Mouse (Mus musculus): ENCODE data around the gene Prdm10. TPM values are rescaled to one million over a fixed set of nuclear protein-coding genes. Genes with fewer than 3 reads are reported as not detected.

Gene Prdm10
- polyA plus RNA-seq, 1 experiment: 9.3 TPM

- Histone ChIP-seq H3K27me3 (ENCODE audit: control insufficient read depth, insufficient read depth, low read length) (no peaks in the 10 kb centered on the region), H3K36me3 (ENCODE audit: control insufficient read depth, insufficient read depth, low read length) (no peaks in the 10 kb centered on the region), H3K27ac (ENCODE audit: insufficient read depth, low read depth, low read length) (no peak overlapping the region), H3K4me1 (ENCODE audit: control insufficient read depth, insufficient read depth, insufficient read length, low read length) (no peaks in the 10 kb centered on the region), H3K4me3 (ENCODE audit: low read depth, low read length) (no peak overlapping the region)
- WGBS: 90% methylated on average over 7 of the region's 7 CpGs
- TF ChIP-seq POLR2A (IDR thresholded peaks at IDR 0.05; ENCODE audit: low read depth, low read length) (no peak), CTCF (IDR thresholded peaks at IDR 0.05; ENCODE audit: extremely low read depth, insufficient read length, insufficient replicate concordance, low read depth, low read length) (no peak)
Observed at GRCm38 (mm10) chr9:31241208-31241699, 39.1 kb upstream of the Prdm10 start.

- no peaks in the 10 kb centered on the region for H3K36me3 ChIP-seq (ENCODE audit: control insufficient read depth, insufficient read depth, low read length)
- H3K4me3 ChIP-seq (ENCODE audit: low read depth, low read length): no peak overlapping the region
- 46% methylated on average over 18 of the region's 18 CpGs for WGBS
- no peaks in the 10 kb centered on the region for H3K4me1 ChIP-seq (ENCODE audit: control insufficient read depth, insufficient read depth, insufficient read length, low read length)
- TF ChIP-seq POLR2A (IDR thresholded peaks at IDR 0.05; ENCODE audit: low read depth, low read length): no peak
- TF ChIP-seq CTCF (IDR thresholded peaks at IDR 0.05; ENCODE audit: extremely low read depth, insufficient read length, insufficient replicate concordance, low read depth, low read length): no peak
- no peak overlapping the region for H3K27ac ChIP-seq (ENCODE audit: insufficient read depth, low read depth, low read length)
- H3K27me3 ChIP-seq (ENCODE audit: control insufficient read depth, insufficient read depth, low read length): no peaks in the 10 kb centered on the region
Observed at GRCm38 (mm10) chr9:31243306-31243938, 36.9 kb upstream of the Prdm10 start.

- no peaks in the 10 kb centered on the region for H3K4me1 ChIP-seq (ENCODE audit: control insufficient read depth, insufficient read depth, insufficient read length, low read length)
- H3K27ac ChIP-seq (ENCODE audit: insufficient read depth, low read depth, low read length): no peak overlapping the region
- no peak overlapping the region for H3K4me3 ChIP-seq (ENCODE audit: low read depth, low read length)
- WGBS: 79% methylated on average over 5 of the region's 5 CpGs
- TF ChIP-seq CTCF (IDR thresholded peaks at IDR 0.05; ENCODE audit: extremely low read depth, insufficient read length, insufficient replicate concordance, low read depth, low read length) (no peak), POLR2A (IDR thresholded peaks at IDR 0.05; ENCODE audit: low read depth, low read length) (no peak)
- H3K27me3 ChIP-seq (ENCODE audit: control insufficient read depth, insufficient read depth, low read length): no peaks in the 10 kb centered on the region
- no peaks in the 10 kb centered on the region for H3K36me3 ChIP-seq (ENCODE audit: control insufficient read depth, insufficient read depth, low read length)
Observed at GRCm38 (mm10) chr9:31243939-31244333, 36.4 kb upstream of the Prdm10 start.

- H3K27me3 ChIP-seq (ENCODE audit: control insufficient read depth, insufficient read depth, low read length): no peaks in the 10 kb centered on the region
- H3K27ac ChIP-seq (ENCODE audit: insufficient read depth, low read depth, low read length): no peak overlapping the region
- H3K4me3 ChIP-seq (ENCODE audit: low read depth, low read length): no peak overlapping the region
- no peaks in the 10 kb centered on the region for H3K4me1 ChIP-seq (ENCODE audit: control insufficient read depth, insufficient read depth, insufficient read length, low read length)
- WGBS: 96% methylated on average over 6 of the region's 6 CpGs
- no peaks in the 10 kb centered on the region for H3K36me3 ChIP-seq (ENCODE audit: control insufficient read depth, insufficient read depth, low read length)
- TF ChIP-seq CTCF (IDR thresholded peaks at IDR 0.05; ENCODE audit: extremely low read depth, insufficient read length, insufficient replicate concordance, low read depth, low read length) (no peak), POLR2A (IDR thresholded peaks at IDR 0.05; ENCODE audit: low read depth, low read length) (no peak)
Observed at GRCm38 (mm10) chr9:31245006-31245405, 35.3 kb upstream of the Prdm10 start.

GRCm38 (mm10) chr9:31246421-31246820, 33.9 kb upstream of the Prdm10 start:
- no peaks in the 10 kb centered on the region for H3K27me3 ChIP-seq (ENCODE audit: control insufficient read depth, insufficient read depth, low read length)
- no peak overlapping the region for H3K4me3 ChIP-seq (ENCODE audit: low read depth, low read length)
- TF ChIP-seq POLR2A (IDR thresholded peaks at IDR 0.05; ENCODE audit: low read depth, low read length) (no peak), CTCF (IDR thresholded peaks at IDR 0.05; ENCODE audit: extremely low read depth, insufficient read length, insufficient replicate concordance, low read depth, low read length) (no peak)
- 53% methylated on average over 6 of the region's 6 CpGs for WGBS
- H3K27ac ChIP-seq (ENCODE audit: insufficient read depth, low read depth, low read length): no peak overlapping the region
- H3K36me3 ChIP-seq (ENCODE audit: control insufficient read depth, insufficient read depth, low read length): no peaks in the 10 kb centered on the region
- H3K4me1 ChIP-seq (ENCODE audit: control insufficient read depth, insufficient read depth, insufficient read length, low read length): no peaks in the 10 kb centered on the region

GRCm38 (mm10) chr9:31247447-31248220, 32.7 kb upstream of the Prdm10 start:
- peaks cover 3% of the 10 kb centered on the region; the same call in 1 of the 2 replicates for H3K4me1 ChIP-seq (ENCODE audit: control insufficient read depth, insufficient read depth, insufficient read length, low read length)
- H3K27me3 ChIP-seq (ENCODE audit: control insufficient read depth, insufficient read depth, low read length): no peaks in the 10 kb centered on the region
- H3K4me3 ChIP-seq (ENCODE audit: low read depth, low read length): no peak overlapping the region
- H3K27ac ChIP-seq (ENCODE audit: insufficient read depth, low read depth, low read length): no peak overlapping the region
- 72% methylated on average over 8 of the region's 8 CpGs for WGBS
- no peaks in the 10 kb centered on the region for H3K36me3 ChIP-seq (ENCODE audit: control insufficient read depth, insufficient read depth, low read length)
- TF ChIP-seq POLR2A (IDR thresholded peaks at IDR 0.05; ENCODE audit: low read depth, low read length) (no peak), CTCF (IDR thresholded peaks at IDR 0.05; ENCODE audit: extremely low read depth, insufficient read length, insufficient replicate concordance, low read depth, low read length) (no peak)

GRCm38 (mm10) chr9:31252182-31252799, 28.0 kb upstream of the Prdm10 start:
- H3K27ac ChIP-seq (ENCODE audit: insufficient read depth, low read depth, low read length): no peak overlapping the region
- 31% methylated on average over 10 of the region's 10 CpGs for WGBS
- TF ChIP-seq CTCF (IDR thresholded peaks at IDR 0.05; ENCODE audit: extremely low read depth, insufficient read length, insufficient replicate concordance, low read depth, low read length) (no peak), POLR2A (IDR thresholded peaks at IDR 0.05; ENCODE audit: low read depth, low read length) (no peak)

More at GRCm38 (mm10) chr9:31252182-31252799, 28.0 kb upstream of the Prdm10 start:
- no peak overlapping the region for H3K4me3 ChIP-seq (ENCODE audit: low read depth, low read length)
- H3K4me1 ChIP-seq (ENCODE audit: control insufficient read depth, insufficient read depth, insufficient read length, low read length): peaks cover 19% of the 10 kb centered on the region; the same call in 1 of the 2 replicates
- no peaks in the 10 kb centered on the region for H3K27me3 ChIP-seq (ENCODE audit: control insufficient read depth, insufficient read depth, low read length)
- H3K36me3 ChIP-seq (ENCODE audit: control insufficient read depth, insufficient read depth, low read length): no peaks in the 10 kb centered on the region

All from small intestine, adult 2 months (tissue).